Mouse (Mus musculus) brown adipose tissue, adult 24 weeks (tissue): ENCODE measurements around the gene Adam30. TPM values are rescaled to one million over a fixed set of nuclear protein-coding genes. Genes with fewer than 3 reads are reported as not detected.
"Not testable (repeated sequence)": the region's sequence is repeated elsewhere in the genome, so short reads cannot be mapped to it uniquely, and the experiment has no call there.

Experiments
- H3K27ac ChIP-seq: fragments of 200-500 bp; replicated peaks from 2 replicates; pipeline ENCODE4 v1.5.1; 2012; ENCODE audit warnings: low read depth, mild to moderate bottlenecking, low read length
- H3K4me1 ChIP-seq: fragments of 200-500 bp; 2 replicates; pipeline ENCODE4 v1.6.1; 2012; ENCODE audit warnings: low read length, mixed read lengths; ENCODE audit not compliant: control insufficient read depth, insufficient read depth, insufficient read length
- H3K4me3 ChIP-seq: fragments of 200-500 bp; 2 replicates; pipeline ENCODE4 v1.5.1; 2012; ENCODE audit warnings: low read depth, mild to moderate bottlenecking, low read length, moderate library complexity; ENCODE audit not compliant: insufficient read depth
- polyA plus RNA-seq: library from polyadenylated mRNA; stranded (reverse); fragments of >200 nt; gene quantifications from 2 replicates; pipeline ENCODE4 v1.2.4, GENCODE M21; 2012; ENCODE audit not compliant: missing spikeins, insufficient read depth, insufficient read length

The Adam30 gene
- polyA plus RNA-seq: not detected in 2 replicates

DNA sequence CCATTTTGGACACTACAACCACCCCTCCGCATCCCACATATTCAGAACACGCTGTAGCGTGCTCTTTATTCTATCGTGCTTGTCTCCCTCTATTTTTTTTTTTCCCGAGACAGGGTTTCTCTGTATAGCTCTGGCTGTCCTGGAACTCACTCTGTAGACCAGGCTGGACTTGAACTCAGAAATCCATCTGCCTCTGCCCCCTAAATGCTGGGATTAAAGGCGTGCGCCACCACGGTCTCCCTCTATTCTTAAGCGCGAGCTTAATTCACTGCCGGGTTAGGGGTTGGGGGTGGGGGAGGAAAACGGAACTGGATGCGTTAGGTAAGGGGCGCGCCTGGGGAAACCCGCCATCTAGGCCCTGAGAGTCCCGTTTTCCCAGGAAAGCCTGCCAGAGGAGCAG lies at the start of gene Adam30:
Gene Adam30 (plus strand): TSS at position 301 of the 400 bp plus-strand sequence.
- Histone ChIP-seq H3K4me3 (no peak within 1 kb of the TSS), H3K27ac (no peak within 1 kb of the TSS), H3K4me1 (no peaks in the 10 kb centered on the region)

DNA sequence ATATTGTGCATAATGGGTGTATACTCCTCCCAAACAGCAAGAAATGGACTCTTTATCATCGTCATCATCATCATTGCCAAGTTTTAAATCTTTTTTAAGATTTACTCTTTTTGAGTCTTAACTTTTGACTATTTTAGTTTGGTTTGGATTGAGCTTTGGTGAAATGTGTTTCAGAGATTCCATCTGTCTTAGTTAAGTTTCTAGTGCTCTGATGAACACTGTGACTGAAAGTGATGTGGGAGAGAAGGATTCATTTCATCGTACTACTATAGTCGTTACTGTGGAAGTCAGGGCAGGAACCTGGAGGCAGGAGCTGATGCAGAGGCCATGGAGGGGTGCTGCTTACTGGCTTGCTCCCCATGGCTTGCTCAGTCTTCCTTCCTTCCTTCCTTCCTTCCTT lies 42.2 kb upstream of the Adam30 start:
- Histone ChIP-seq H3K4me1 (no peaks in the 10 kb centered on the region), H3K27ac (no peak overlapping the region), H3K4me3 (no peak overlapping the region)

DNA sequence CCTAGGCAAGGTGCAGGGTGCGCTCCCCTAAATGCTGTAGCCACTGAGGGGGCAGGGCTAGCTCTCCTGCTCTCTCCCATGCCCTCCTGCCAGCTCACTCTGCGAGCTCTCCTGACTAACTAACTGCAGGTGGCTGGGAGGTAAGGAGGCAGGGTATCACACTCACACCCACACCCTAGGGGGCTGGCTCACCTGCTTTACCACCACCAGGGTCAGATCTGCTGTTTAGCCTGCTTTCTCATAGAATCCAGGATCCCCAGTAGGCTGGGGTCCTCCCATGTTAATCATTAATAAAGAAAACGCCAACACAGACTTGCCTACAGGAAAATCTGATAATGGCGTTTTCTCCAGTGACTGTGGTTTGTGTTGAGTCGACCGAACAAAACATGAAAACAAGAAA lies 41.1 kb upstream of the Adam30 start:
- no peak overlapping the region for H3K4me3 ChIP-seq

DNA sequence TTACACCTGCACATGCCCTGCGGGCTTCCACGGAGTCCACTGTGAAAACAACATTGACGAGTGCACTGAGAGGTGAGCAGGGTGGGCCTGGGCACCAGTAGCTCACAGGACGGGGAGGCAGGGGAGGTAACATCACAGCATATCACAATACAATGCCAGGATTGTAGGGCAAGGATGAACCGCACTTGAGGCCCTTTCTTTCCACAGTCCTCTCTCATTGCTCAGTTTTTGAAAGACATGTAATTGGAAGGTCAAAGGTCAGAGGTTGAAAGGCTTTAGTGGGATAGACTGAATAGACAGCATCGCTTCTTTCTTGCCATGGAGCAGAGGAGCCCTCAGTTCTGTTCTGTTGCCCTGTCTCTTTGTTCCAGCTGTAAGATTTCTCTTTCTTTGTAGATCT lies 39.5 kb upstream of the Adam30 start:
- no peak overlapping the region for H3K27ac ChIP-seq

More for the DNA sequence above, 41.1 kb upstream of the Adam30 start:
- H3K27ac ChIP-seq: no peak overlapping the region
- H3K4me1 ChIP-seq: no peaks in the 10 kb centered on the region

GRCm38 (mm10) chr3:98127775-98128174 lies 32.7 kb upstream of the Adam30 start:
- no peak overlapping the region for H3K27ac ChIP-seq
- H3K4me3 ChIP-seq: no peak overlapping the region
- no peaks in the 10 kb centered on the region for H3K4me1 ChIP-seq

More for the DNA sequence above, 39.5 kb upstream of the Adam30 start:
- H3K4me3 ChIP-seq: no peak overlapping the region
- no peaks in the 10 kb centered on the region for H3K4me1 ChIP-seq

DNA sequence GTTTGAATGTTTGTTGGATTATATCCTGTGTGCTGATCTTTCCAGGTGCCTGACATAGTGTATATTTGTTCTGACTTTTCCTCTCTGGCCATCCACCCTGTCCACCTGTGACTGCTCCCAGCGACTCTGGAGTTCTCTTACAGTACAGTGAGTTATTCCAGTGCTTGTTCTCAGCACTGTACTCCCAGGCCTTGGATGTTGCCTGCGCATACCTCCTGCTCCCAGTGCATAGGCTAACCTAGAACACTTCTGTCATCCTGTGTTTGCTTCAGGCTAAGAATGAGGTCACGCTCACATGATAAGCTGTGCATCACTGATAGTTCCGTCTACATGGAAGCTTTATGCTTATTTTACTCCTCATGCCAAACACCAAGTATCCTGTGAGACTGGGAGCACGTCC lies 31.7 kb upstream of the Adam30 start:
- no peaks in the 10 kb centered on the region for H3K4me1 ChIP-seq
- H3K4me3 ChIP-seq: no peak overlapping the region
- no peak overlapping the region for H3K27ac ChIP-seq

DNA sequence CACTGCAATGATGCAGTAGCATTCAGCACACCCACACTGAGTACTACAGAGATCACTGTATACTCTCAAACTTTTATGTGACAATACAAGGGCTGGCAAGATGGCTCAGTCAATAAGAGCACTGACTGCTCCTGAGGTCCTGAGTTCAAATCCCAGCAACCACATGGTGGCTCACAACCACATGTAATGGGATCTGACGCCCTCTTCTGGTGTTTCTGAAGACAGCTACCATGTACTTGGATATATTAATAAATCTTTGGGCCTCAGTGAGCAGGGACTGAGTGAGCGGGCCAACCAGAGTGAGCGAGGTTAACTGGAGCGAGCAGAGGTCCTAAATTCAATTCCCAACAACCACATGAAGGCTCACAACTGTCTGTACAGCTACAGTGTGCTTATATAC lies 28.3 kb upstream of the Adam30 start:
- not testable (repeated sequence) for H3K27ac ChIP-seq, H3K4me1 ChIP-seq, H3K4me3 ChIP-seq

DNA sequence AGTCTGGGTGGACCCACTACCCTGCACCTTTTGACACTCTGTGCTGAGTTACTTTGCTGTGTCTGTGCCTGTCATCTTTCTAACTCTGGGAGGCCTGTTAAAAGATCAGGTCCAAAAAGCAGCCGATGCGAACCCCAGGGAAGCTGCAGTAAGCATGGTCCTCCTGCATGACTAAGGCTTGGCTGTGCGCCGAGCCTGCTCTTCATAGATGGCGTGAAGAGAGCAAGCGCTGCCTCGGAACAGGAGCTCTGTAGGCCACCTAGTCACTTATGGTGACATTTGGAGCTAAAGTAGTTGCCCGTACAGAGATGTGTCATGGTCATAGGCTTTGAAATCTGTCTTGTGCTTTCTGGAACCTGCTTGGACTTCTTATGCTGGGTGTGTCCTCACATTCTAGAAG lies 27.8 kb upstream of the Adam30 start:
- Histone ChIP-seq H3K4me3 (no peak overlapping the region), H3K4me1 (no peaks in the 10 kb centered on the region), H3K27ac (no peak overlapping the region)

DNA sequence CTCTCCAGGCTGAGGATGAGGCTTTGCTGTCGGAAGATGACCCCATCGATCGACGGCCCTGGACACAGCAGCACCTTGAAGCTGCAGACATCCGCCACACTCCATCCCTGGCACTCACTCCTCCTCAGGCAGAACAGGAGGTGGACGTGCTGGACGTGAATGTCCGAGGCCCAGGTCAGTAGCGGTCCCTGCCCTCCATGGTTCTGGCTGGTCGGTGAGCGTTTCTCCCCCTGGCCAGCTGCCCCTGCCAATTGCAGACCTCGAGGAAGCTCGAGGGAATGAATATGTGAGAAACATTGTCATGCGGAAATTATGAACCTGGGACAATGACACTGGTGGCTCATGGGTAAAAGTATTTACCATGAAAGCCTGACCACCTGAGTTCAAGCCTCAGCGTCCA lies 19.0 kb upstream of the Adam30 start:
- H3K4me1 ChIP-seq: no peaks in the 10 kb centered on the region
- no peak overlapping the region for H3K27ac ChIP-seq
- H3K4me3 ChIP-seq: no peak overlapping the region

- no peak overlapping the region for H3K4me3 ChIP-seq
- H3K4me1 ChIP-seq: no peaks in the 10 kb centered on the region
- H3K27ac ChIP-seq: no peak overlapping the region
Measured at GRCm38 (mm10) chr3:98142862-98143261, 17.6 kb upstream of the Adam30 start.

- H3K4me3 ChIP-seq: no peak overlapping the region
- H3K4me1 ChIP-seq: no peaks in the 10 kb centered on the region
- H3K27ac ChIP-seq: no peak overlapping the region
Measured at GRCm38 (mm10) chr3:98145204-98145603, 15.2 kb upstream of the Adam30 start.

- Histone ChIP-seq H3K27ac (no peak overlapping the region), H3K4me1 (no peaks in the 10 kb centered on the region), H3K4me3 (no peak overlapping the region)
Measured at GRCm38 (mm10) chr3:98146471-98147410, 13.7 kb upstream of the Adam30 start.

- no peak overlapping the region for H3K4me3 ChIP-seq
Measured at GRCm38 (mm10) chr3:98147706-98148105, 12.7 kb upstream of the Adam30 start.

DNA sequence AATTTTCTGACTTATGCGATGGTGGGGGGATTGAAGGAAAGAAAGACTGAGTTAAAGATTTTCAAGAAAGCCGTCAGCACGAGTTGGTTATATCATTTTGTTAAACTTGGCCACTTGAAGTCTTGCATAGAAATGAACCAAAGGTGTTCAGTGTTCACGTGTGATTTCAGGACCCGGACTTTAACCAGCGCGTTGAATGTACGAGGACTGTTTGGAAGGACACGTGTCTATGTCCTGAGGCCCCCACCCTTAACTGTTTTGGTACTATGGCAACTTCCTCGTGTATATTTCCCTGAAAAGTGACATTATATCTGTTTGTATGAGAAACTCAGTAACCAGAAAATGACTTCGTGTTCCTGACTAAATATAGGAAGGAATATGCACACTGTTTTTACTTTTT lies 10.5 kb upstream of the Adam30 start:
- H3K4me3 ChIP-seq: no peak overlapping the region
- no peak overlapping the region for H3K27ac ChIP-seq
- no peaks in the 10 kb centered on the region for H3K4me1 ChIP-seq

More at GRCm38 (mm10) chr3:98147706-98148105, 12.7 kb upstream of the Adam30 start:
- no peaks in the 10 kb centered on the region for H3K4me1 ChIP-seq
- H3K27ac ChIP-seq: no peak overlapping the region

GRCm38 (mm10) chr3:98151016-98151415 lies 9.4 kb upstream of the Adam30 start:
- no peak overlapping the region for H3K4me3 ChIP-seq
- no peak overlapping the region for H3K27ac ChIP-seq
- no peaks in the 10 kb centered on the region for H3K4me1 ChIP-seq

DNA sequence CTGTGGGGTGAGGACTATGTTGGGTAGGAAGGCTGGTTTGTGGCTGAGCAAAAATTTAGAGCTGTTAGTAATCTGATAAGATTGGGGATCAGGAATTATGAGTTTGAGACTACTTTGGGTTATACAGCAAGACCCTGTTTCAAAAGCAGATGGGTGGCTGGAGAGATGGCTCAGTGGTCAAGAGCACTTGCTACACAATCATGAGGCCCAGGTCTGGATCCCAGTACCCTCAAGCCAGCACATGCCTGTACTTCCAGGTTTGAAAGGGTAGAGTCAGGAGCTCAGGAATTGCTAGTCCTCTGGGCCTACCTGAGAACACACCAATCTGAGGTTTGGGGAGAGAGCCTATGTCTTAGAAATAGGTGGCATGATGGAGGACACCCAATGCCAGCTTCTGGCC lies 7.0 kb upstream of the Adam30 start:
- H3K27ac ChIP-seq: no peak overlapping the region
- H3K4me1 ChIP-seq: no peaks in the 10 kb centered on the region
- H3K4me3 ChIP-seq: no peak overlapping the region
